Mouse (Mus musculus) liver, adult 2 months (tissue): Measurements from ENCODE around the gene Zzef1.

Source experiments
- CTCF ChIP-seq: fragments of 200-500 bp; IDR thresholded peaks from 2 replicates; pipeline ENCODE4 v1.5.1; 2011; ENCODE audit warnings: low read depth, low read length, control low read depth
- POLR2A ChIP-seq: fragments of 200-500 bp; IDR thresholded peaks from 2 replicates; pipeline ENCODE4 v1.6.1; 2011; ENCODE audit warnings: low read length, control low read depth; ENCODE audit not compliant: insufficient read depth; ENCODE audit errors: extremely low read depth

DNA sequence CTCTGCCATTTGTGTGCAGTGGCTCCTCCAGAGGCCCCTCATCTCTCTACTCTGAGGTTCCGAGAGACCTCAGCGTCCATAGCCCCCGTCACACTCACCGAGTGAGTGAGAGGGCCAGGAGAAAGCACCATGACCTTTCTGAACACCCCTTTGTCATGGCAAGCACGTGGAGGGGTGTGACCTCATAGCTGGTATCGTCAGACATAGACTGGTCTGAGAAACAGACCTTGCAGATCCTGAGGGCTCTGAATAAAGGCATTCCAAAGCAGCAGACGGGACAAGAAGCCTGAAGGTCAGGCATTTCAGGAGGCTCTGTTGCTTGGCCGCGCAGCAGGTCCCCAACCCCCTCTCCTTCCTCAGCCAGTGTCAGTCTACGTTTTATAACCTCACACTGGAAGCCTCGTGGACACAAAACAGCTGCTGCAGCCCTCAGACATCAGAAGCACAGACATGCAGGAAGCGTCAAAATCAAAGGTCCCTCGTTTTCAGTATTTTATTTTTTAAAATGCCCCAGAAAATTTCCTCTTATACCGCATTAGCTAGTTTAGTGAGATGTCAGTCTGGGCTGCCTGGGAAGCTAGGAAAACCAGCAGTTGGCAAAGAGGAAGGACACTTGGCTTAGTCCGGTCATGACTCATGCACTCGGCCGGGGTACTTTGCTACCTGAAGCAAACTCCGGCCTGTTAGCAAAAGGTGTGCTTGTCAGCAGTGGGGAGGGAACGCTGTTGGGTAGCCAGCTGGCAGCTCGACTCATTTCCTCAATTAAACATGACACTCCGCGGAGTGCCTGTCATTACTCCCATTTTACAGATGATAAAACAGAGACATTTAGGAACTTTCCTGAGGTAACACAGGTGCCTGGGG, 155.3 kb downstream of the Zzef1 start:
- TF ChIP-seq CTCF (no peak), POLR2A (no peak)
